Mouse (Mus musculus) ovary, postnatal 36 days (tissue): ENCODE results near the gene Atp1a2.

Experiments
- DNase-seq: peaks from one replicate; pipeline ENCODE4 v3.0.0; 2022; ENCODE audit warnings: low spot score, mixed read lengths

Gene Atp1a2

DNA sequence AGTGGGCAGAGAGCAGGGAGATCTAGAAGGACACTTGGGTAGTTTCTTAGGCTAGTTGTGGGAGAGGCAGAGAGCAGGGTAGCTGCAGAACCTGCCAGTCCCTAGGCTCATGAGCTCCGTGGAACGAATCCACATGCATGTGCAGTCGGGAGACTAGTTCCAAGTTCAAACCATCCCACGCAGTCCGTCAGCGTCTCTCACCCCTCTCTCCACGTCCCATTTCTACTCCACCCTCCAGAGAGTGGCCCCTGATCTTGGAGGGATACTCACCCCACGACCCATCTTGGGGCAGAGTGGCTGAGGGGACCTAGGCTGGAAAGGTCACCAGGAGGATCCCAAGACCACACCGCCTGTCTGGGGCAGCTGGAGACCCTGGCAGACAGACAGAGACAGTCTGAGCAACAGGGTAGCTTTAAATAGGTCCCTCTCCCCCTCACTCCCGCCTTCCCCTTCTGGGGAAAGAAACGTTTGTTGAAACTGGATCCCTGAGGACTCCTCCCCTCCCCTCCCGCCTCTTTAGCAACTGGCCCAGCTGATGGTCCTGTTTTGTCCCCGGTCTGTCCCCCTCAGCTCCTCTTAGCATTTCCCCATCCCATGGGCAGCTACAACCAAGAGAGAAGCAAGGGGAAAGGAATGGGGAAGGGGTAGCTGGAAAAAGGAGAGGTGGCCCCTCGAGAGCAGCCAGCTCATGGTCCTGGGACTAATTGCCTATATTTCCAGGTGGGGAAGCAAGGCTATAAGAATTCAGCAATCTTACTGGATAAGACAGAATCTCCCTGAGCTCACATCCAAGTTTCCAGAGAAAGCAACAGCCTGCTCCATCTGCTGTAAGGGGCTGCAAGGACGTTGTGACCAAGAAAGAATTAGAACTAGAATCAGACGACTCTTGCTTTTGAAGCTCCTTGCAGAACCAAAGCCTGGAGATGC is at the start of gene Atp1a2:
Atp1a2 (minus strand) TSS at position 454 of the 927 bp plus-strand sequence.
- DNase-seq, result peak; percentile 39

DNA sequence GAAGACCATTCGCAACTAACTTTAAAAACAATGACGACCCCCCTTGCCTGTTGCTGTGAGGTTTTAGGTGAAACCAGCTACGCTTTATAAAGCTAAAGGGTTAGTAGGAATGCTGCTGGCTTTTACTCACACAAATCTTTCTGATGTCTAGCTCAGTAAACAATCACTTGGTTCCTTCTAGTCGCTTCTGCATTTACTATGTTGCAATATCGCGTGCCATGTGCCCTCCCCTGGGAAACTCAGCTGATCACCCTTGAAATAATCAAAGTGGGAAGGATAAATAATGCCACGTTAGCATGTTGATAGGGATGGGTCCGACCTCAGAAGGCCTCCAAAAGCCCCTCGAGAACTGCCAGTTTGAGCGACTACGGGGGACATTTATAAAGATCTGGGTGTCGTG is 49.5 kb upstream of the Atp1a2 start:
- DNase-seq, result no peak

DNA sequence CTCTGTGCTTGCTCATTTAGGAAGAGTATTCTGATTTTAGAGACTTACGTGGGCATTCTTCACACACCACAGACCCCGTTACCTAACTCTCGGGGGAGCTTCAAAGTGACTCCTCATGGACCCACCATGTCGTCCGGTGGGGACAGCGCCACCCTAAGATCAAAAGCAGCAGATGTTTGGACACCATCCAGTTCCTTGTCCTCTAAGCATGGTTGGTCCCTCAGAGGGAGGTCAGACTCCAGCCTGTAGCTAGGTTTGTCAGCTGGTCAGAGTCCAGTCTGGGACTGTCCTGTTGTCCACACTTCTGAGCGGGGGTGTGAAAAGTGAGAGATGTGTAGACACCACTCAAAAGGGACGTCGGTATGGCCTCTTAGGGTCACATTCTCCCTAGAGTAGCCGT is 48.8 kb upstream of the Atp1a2 start:
- DNase-seq, result no peak

DNA sequence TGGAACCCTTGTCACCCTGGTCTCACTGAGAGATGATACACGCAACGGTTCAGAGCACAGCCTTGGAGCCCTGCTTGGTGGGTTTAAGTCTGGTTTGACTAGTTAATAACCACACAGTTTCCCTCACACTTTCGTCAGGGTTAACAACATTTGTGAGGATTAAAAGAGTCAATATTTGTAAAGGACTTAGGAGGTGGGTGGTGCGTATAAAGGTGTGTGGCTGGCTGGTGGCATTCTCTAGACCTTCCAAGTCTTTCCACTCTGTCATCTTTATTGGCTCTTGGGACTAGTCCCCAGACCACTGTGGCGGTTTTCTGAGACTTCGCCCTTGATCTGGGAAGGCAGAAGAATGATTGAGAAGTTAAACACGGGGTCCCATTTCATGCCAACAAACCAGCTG is 47.0 kb upstream of the Atp1a2 start:
- DNase-seq, result no peak

DNA sequence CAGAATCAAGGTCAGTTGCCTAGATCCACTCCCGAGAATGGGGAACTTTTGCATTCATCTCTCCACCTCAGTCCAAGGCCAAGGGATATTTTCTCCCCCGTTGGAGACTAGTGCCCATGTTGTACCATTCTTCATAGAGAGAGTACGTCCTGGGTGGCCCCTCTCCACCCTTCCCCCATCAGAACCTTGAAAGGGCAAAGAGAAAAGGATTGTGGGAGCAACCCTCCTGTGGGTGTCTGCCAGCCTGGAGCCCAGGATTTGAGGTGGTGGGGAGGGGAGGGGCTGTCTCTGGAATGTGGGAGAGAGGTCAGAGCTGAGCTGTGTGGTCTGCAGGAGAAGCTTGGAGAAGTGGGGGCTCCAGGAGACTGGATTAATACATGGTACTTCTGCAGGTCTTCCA is 46.0 kb upstream of the Atp1a2 start:
- no peak for DNase-seq

DNA sequence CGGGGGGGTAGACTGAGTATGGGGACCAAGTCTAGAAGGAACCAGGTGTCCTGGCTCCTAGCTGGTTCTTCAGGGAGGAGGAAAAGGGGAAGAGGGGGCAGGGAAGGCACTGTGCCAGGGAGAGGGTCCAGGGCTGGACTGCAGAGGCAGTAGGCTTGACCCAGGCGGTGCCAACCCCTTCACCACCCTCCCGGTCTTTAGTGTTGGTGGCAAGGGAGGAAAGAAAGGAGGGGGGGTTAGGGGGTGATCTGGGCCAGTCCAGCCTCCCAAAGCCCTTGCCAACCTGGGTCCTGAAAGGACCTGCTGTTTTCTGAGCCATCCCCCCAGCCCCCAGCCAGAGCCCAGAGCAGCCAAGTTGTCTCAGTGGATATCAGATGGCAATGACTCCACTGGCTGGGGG is 44.9 kb upstream of the Atp1a2 start:
- no peak for DNase-seq

DNA sequence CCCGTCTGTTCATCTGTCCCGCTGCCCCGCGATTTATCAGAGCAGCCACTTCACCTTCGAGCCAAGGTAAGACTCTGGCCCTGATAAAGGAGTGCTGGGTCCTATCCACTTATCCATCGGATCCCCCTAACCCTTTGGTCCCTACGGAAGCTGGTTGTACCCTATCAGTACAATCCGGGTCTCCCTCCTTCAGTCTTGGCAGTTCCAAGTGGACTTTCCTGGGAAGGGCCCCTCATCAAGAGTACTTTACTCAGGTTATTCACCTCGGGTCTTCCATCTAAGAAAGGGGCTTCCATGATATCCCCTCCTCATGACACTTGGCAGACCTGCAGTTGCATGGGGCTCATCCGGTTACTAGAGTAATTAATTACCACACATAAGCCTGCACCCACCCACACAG is 43.5 kb upstream of the Atp1a2 start:
- DNase-seq, result no peak

DNA sequence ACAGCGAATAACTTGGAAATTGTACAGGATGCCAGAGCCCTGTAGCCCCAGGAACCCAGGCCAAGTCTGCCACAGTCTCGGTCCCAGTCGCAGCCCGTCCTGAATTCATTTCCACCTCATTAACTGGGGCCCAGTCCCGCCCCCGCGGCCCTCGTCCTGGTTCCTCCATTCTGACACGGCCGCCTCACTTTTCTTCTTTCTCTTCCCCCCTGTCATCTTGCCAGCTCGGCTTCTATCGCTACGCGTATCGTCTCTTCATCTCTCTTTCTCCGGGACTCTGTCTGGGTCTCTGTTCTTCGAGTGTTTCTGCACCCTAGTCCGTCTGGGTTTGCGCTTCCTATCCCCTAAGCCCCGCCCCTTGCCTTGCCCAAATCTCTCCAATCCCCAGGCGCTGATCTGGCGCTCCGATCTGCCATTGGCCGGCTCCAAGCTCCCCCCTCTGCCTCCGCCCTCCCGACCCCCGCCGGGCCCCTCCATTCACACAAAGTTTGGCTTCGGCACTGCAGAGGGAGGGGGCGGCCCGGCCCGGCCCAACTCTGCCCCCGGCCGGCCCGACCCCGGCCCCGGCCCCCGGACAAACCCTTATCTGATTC is 43.0 kb upstream of the Atp1a2 start, which contains the start of gene Kcnj10:
Kcnj10 (plus strand) TSS at position 482 of the 593 bp plus-strand sequence.
- peak; percentile 66 for DNase-seq

DNA sequence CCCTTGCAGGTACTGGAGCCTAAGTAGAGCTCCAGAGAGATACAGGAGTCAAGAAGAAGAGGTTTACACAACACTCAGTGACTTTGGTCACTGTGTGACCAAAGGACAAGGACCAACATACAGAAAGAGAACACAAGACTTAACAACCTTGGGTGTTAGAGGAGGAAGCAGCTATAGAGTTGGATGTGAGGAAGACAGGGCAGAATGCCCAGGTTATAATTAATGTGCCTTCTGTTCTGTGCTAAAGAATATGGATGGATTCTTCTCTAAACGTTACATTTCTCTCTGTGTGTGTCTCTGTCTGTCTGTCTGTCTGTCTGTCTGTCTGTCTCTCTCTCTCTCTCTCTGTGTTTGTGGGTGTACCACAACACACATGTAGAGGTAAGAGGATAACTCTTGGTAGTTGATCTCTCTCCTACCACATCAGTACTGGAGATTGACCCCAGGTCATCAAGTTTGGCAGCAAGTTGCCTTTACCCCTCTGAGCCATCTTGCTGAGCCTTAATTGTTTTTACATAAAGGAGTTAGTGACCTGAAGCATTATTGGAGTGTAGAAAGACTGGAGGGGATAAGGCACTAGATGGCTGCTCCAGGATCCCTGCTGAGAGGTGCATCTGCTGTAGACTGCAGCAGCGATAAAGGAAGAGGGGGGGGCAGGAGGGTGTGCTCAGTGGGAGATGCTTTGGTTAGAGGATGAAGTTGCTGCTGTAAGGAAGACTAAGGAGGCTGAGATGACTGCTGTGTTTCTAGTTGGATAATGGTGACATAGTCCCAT is 39.7 kb upstream of the Atp1a2 start:
- no peak for DNase-seq

DNA sequence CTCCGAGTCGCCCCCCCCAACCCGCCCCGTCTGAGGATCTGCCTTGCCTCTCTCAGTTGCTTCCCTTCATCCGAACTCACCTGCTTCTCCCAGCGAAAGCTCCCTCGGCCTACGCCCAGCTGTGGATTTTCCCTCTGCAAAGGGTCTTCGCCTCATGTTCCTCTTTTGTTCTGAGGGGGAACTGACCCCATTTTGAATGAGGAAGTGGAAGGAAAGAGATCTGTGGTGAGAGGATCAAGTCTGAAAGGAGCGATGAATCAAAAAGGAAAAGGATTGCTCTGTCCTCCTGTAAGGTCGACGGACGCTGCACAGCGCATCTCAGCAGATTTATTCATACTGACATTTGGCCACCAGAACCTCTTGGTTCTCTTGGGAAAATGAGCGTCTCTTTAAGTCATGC is 37.9 kb upstream of the Atp1a2 start:
- no peak for DNase-seq

DNA sequence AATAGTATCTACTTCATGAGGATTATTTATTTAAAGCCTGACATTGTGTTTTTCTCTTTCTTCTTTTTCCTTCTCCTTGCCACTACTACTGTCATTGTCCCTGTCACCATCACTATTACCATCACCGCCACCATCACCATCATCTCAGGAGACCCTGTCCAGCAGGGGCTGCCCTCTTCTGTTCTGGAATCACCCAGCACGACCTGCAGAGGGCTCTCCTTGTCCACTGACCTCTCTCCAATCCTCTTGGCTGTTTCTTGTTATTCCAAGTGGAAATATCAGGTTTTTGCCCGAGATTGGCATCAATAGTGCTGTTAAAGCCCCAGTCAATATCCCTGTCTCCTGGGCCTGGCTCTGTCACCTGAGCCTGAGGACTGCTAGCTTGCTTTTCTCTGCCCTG is 35.6 kb upstream of the Atp1a2 start:
- DNase-seq, result no peak

DNA sequence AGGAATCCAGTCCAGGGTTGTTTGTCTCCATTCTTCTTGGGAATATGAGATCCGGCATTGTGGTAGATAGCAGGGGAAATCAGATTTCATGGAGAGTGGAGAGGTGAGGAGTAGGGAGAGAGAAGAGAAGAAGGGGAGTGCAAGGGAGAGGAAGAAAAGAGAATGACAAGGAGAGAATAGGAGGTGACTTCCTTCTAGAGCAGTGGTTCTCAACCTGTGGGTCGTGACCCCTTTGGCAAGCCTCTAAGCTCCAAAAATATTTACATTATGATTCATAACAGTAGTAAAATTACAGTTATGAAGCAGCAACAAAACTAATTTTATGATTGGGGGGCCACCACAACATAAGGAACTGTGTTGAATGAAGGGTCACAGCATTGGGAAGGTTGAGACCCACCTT is 35.1 kb upstream of the Atp1a2 start:
- DNase-seq, result no peak

DNA sequence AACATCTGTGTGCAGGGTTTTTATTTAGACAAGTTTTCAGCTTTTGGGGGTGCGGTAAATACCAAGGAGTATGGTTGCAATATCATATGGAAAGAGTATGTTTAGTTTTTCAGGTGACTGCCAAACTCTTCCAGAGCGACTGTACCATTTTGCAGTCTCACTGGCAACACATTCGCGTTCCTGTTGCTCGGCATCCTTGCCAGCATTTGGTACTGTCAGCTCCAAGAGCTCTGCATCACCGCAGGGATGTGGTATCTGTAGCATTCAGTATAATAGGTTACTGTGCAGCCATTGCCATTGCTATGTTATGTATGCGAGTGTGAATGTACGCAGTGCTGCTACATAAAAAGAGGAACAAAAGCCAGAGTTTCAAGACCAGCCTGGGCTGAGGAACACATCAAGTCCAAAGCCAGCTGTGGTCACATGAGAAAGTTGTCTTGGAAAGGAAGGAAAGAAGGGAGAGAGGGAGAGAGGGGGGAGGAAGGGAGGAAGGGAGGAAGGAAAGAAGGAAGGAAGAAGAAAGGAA is 33.6 kb upstream of the Atp1a2 start:
- DNase-seq, result no peak

DNA sequence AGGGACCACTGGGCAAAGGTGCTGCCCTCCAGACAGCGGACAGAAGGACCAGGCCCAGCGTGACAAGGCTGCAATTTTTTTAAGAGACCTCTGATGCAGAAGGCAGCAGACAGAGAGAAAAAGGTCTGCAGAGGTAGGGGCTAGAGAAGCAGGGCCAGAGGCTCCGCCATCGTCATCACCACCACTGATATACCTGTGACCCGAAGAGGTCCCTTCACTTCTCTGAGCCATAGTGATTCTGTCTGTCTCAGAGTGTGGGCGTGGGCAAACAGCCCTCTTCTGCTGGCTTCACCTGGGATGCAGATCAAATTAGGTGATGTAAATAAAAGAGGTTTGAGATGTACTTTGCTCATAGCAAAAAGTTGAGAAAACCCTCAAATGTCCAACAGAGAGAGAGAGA is 31.8 kb upstream of the Atp1a2 start:
- no peak for DNase-seq

DNA sequence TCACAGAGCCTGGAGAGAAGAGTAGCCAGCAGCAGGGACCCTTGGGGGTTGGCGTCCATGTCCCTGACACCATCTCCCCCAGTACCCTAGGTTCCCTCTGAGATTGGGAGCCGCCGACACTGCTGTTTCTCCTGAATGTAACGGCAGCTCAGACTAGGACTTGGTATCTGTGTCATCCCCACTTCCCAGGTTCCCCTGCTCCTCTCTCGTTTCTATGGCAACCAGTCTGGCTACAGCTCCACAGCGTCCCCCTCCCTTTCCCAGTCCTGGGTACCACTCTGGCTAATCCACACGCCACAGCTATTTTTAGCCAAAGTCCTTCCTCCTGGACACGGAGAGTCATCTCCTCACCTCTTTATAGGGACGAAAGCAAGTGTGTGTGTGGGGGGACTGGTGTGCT is 31.3 kb upstream of the Atp1a2 start, which contains the start of gene Kcnj9:
Kcnj9 (minus strand) TSS at position 188 of the 400 bp plus-strand sequence.
- DNase-seq, result no peak

DNA sequence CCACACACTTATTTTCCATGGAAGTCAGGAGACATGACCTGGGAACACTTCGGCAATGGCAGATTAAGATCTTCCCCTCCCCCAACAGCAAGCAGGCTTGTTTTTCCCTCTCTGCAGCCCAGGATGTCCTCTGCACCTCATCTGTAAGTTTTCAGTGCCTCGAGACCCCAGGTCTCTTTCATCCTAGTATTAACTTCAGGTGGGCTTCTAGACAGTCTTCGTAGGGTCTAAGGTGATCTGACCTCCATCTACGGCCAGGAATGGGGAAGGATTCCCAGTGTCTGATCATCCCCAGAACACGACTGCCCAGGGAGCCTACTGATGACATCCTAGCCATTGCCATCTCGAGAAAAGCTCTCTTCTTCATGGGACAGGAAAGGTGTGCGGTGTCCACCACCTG is 30.6 kb upstream of the Atp1a2 start:
- no peak for DNase-seq

DNA sequence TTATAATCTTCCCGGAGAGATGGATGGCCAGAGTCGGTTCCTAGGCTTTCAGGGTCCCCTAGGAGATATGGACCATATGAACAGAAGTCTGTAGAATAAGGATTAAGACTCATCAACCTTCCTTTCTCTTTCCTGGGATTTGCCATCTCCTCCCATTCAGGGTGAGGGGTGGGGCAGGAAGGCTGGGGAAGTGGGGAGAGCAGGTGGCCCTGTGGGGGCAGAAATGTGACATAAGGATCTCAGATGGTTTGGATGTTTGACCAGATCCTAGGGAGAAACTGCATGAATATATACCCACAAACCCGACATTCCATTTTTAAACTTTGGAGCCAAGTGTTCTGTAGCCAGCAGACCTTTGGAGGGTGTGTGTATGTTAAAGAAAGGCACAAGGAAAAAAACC is 30.2 kb upstream of the Atp1a2 start:
- DNase-seq, result no peak

DNA sequence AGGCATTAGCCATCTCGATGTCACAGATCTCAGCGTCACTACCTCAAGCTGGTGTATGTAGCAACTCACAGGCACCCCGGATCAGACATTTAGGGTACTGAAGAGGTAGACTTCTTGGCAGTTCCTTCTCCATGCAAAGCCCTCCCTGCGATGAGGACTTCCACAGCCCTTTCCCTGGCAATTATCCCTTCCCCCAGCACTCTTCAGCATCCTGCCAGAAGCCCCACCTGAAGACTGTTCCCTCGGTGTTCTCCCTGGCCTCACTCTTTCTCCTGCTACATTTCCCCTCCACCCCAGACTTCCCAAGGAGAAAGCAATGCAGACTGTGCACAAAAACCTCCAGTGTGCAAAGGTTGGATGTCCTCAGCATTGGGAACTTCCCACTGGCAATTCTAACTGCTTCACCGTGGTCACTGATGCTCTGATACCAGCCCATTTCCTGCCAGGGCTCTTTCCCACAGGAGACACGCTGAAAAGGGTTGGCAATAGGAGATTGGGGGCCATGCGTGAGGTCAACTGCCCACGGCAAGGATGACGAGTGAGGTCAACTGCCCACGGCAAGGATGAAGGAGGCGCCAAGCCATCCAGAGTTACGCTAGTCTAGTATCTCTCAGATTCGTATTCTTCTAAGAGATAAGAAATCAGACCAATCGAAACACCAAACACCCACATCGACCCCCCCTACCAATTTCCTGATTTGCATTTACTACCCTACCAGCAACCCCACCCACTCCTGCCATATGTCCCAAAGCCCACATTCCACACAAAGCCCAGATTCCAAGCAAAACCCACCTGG is 29.5 kb upstream of the Atp1a2 start:
- DNase-seq, result no peak

DNA sequence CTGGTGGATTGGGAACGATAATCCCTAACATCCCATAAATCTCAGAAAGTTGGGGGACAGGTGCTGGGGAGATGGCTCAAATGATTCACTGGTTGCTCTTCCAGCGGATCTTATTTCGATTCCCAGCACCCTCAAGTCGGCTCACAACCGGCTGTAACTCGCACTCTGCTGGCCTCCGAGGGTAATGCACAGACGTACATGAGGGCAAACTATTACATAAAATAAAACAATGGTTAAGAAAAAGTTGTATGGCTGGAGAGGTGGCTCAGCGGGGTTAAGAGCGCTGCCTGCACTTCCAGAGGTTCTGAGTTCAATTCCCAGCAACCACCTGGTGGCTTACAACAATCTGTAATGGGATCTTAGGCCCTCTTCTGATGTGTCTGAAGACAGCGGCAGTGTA is 28.8 kb upstream of the Atp1a2 start:
- DNase-seq, result no peak

DNA sequence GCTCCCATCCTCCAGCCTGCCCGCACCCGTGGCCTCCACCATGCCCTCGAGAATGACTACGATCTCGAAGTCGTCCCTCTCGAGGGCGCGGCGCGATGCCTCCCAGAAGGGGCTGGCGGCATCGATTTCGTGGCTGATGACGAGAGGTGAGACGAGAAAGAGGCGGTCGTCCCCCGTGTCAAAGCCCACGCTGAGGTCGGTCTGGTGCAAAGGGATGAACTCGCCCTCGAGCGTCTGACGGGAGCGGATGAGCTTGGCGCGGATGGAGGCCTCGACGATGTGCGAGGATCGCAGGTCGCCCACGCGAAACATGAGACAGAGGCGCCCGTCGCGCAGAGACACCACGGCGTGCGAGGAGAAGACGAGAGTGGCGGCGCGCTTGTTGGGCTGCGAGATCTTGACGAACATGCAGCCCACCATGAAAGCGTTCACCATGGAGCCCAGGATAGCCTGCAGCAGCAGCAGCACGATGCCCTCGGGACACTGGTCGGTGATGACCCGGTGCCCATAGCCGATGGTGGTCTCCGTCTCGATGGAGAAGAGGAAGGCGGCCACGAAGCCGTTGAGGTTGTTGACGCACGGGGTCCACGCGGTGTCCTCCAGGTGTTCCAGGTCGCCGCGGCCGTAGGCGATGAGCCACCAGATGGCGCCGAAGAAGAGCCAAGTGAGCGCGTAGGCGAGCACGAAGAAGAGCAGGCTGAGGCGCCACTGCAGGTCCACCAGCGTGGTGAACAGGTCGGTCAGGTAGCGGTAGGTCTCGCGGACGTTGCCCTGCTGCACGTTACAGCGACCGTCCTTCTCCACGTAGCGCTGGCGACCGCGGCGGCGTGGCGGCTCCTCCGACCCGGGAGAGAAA is 28.0 kb upstream of the Atp1a2 start:
- peak; percentile 72 for DNase-seq

DNA sequence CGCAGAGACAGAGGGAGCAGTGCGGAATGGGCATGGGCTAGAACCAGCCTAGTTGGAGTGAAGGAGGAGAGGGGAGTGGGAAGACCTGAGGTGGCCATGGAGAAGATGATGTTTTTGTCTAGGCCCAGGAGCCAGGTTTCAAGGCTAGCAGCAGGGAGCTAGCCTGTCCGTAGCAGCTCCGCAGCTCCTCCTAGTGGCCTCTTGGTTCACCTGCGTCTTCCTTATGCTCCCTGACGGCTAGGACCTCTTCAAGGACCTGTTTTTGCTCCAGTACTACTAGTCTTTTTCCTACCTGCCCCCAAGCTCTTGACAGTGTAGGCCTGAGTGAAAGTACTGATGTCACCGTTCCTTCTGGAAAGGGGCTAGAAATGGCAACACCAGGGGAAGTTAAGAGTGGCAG is 26.9 kb upstream of the Atp1a2 start:
- peak; percentile 74 for DNase-seq
